Mouse (Mus musculus): ENCODE measurements around the gene Spcs2.
A peak's percentile ranks its signal among the peaks of the same experiment; 100 is the strongest.

Gene Spcs2

GRCm38 (mm10) chr7:99864241-99865028 is 1.2 kb upstream of the Spcs2 start:
- no peak for DNase-seq (ENCODE audit: low read depth, low spot score)

GRCm38 (mm10) chr7:99858813-99859585 is 4.3 kb downstream of the Spcs2 start, which contains the start of gene Xrra1:
Xrra1 (plus strand) TSS chr7:99859116.
- peak; percentile 96 for DNase-seq (ENCODE audit: low read depth, low spot score)

- DNase-seq (ENCODE audit: low read depth, low spot score) = no peak
These were observed 5.0 kb downstream of the Spcs2 start for GRCm38 (mm10) chr7:99858175-99858812.

DNA sequence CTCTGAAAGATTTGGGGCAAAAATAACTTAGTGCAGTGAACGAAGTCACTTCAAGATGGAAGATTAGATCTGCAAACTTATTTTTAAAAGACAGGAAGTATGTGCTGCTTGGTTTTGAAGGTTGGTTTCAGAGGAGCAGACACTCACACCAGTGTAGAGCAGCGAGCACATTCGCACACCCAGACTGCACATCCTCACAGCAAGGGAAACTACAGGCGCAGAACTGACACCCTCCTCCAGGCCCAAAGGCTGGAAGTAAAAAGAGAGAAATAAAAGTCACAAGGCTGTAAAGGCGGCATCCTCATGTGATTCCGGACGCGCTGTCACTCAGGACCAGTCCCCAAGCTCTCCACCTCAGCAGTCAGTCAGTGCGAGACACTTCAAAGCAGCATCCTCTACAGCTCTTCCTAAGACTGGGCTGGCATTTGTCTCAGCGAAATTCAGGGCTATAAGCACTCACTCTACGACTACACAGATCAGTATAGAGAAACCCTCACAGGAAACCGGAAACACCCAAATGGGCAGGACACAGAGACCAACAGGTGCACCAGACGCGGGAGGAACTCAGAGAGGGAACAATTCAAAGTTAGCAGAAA is 6.9 kb downstream of the Spcs2 start:
- peak; percentile 70 for DNase-seq (ENCODE audit: low read depth, low spot score)

- DNase-seq (ENCODE audit: low read depth, low spot score) = no peak
These were observed 9.0 kb downstream of the Spcs2 start for GRCm38 (mm10) chr7:99854311-99854710.

GRCm38 (mm10) chr7:99853350-99853749 is 9.9 kb downstream of the Spcs2 start:
- no peak for DNase-seq (ENCODE audit: low read depth, low spot score)

GRCm38 (mm10) chr7:99851618-99852017 is 11.6 kb downstream of the Spcs2 start:
- peak; percentile 59 for DNase-seq (ENCODE audit: low read depth, low spot score)

GRCm38 (mm10) chr7:99851121-99851520 is 12.1 kb downstream of the Spcs2 start:
- peak; percentile 58 for DNase-seq (ENCODE audit: low read depth, low spot score)

DNA sequence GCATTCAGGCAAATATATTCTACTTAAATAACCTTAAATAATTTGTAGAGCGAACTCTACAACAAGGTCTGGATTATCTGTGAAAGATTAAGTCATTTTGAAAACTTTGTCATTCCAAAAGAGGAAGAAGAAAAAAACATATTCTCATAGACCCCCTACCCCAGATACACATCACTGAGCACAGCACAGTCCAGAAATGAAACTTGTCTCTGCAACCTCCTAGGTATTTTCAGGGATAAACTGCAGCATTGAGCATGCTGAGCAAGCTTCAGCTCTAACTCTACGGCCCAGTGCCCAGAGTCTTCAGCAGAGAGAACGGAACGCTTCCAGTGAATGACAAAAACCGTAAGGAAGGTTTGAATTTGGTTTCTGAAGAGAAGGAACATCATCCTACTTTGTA is 12.7 kb downstream of the Spcs2 start:
- DNase-seq (ENCODE audit: low read depth, low spot score) = peak; percentile 83

DNA sequence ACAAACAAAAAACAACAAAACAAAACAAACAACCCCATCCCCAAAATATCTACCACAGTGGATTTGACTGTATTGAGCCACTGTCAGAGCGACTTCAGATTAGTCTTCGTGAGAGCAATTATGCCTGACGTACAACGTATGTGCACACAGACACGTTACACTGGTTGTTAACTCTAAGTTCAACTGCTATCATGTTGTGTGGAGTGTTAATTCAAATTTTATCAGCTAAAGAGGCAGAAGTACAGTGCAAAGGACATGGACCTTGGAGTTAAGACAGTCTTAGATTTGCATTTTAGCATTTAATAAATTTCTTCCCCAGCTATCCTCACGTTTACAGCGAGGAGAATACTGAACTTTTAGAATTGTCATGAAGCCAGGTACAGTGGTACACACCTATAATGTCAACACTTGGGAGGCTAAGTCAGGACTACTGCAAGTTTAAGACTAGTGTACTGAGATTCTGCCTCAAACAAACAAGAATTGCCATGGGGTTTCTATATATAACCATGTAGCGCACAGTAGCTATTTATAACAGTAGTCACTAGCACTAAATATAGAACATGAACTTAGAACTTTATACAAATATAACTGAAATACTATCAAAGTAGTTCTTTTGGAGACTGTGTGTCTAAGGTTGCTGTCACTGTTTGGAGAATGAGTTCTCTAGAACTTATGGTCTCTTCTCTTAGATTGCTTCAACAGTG is 17.6 kb downstream of the Spcs2 start:
- no peak for DNase-seq (ENCODE audit: low read depth, low spot score)

- DNase-seq (ENCODE audit: low read depth, low spot score) = no peak
These were observed 25.0 kb downstream of the Spcs2 start for GRCm38 (mm10) chr7:99838241-99838640.

- DNase-seq (ENCODE audit: low read depth, low spot score) = no peak
These were observed 25.7 kb downstream of the Spcs2 start for GRCm38 (mm10) chr7:99837358-99838071.

GRCm38 (mm10) chr7:99836781-99837180 is 26.5 kb downstream of the Spcs2 start:
- DNase-seq (ENCODE audit: low read depth, low spot score) = no peak

DNA sequence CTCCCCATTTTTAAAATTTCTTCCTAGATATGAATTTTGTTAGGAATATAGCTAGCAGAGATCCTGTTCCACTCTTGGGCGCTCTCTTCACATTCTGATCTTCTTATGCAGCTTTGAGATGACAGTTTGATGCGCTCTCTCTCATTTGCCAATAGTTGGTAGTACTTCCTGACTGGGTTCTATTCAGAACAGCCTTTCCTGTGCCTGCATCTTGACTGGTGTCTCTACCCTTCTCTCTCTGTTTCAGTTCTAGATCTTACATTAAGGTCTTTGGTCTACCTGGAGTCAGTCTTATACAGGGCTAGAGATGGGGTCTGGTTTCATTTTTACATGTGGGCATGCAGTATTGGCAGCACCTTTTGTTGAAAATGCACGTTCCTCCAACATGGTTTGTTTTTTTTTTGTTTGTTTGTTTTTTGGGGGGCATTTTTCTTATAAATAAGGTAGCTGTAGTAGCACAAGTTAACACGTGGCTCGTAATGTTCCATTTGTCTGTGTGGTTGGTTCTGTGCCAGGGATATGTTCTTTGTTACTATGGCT is 28.9 kb downstream of the Spcs2 start:
- DNase-seq (ENCODE audit: low read depth, low spot score) = peak; percentile 59

- peak; percentile 75 for DNase-seq (ENCODE audit: low read depth, low spot score)
These were observed 29.4 kb downstream of the Spcs2 start for GRCm38 (mm10) chr7:99833846-99834222.

- peak; percentile 86 for DNase-seq (ENCODE audit: low read depth, low spot score)
These were observed 30.0 kb downstream of the Spcs2 start for GRCm38 (mm10) chr7:99833115-99833845.

DNA sequence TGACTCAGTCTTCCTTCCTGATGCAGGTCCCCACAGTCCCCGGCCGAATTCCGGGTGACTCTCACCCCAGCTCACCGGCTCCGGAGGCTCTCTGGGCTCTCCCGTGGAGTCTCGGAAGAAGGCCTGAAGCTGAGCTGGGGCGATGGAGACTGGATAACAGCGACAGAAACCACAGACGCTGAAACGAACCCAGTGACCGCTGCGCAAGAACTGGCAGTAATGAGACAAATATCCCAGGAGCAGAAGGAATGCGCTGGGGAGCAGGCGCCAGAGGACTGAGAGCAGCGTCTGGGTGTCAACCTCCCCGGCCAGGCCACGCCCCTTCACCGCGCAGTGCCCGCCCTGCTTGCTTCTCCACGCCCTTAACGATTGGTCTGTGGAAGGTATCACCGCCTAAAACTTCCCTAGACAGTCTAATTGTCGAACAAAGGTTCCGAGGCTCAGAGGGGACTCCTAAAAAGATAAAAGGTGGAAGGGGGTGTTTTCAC is 35.1 kb downstream of the Spcs2 start, which contains the start of gene Neu3:
TSS of gene Neu3 (minus strand) at position 335 of the 488 bp plus-strand sequence.
- peak; percentile 93 for DNase-seq (ENCODE audit: low read depth, low spot score)

GRCm38 (mm10) chr7:99826096-99826495 is 37.2 kb downstream of the Spcs2 start:
- DNase-seq (ENCODE audit: low read depth, low spot score) = no peak

DNA sequence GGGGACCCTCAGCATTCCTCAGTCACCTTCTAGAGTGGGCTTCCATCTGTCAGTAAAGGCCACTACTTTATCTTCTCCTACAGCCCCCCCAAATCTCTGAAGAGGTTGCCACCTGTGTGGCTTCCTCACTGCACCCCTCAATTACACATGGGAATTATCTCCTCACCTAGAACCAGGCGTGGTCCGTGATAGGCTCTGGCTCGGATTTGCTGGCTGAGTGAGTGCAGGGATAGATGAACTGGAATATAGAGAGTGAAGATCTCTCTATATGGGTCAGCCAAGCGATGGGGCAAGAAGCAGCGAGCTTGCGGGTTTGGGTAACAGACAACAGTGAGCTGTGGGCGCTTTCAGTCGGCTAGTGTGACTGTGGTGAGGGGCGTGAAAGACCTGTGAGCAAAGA is 37.8 kb downstream of the Spcs2 start:
- DNase-seq (ENCODE audit: low read depth, low spot score) = no peak
